Mouse (Mus musculus) hindbrain, embryonic 13.5 days (tissue): Measurements from ENCODE around the gene Ndufv2. TPM values are rescaled to one million over a fixed set of nuclear protein-coding genes. Genes with fewer than 3 reads are reported as not detected.
A peak's percentile ranks its signal among the peaks of the same experiment; 100 is the strongest.

Source experiments
- ATAC-seq: fragments of 200-750 bp; cut with Nextera tagmentation; 2 replicates; pipeline ENCODE4 v1.8.0; 2017; ENCODE audit warnings: moderate TSS enrichment; ENCODE audit not compliant: low FRiP score
- H3K27ac ChIP-seq: fragments of 300-500 bp; sonication (generic); 2 replicates; pipeline ENCODE4 v1.5.1; 2015; ENCODE audit warnings: inconsistent platforms, mild to moderate bottlenecking, moderate library complexity
- H3K27me3 ChIP-seq: fragments of 300-500 bp; sonication (generic); 2 replicates; pipeline ENCODE4 v1.6.1; 2015; ENCODE audit warnings: mild to moderate bottlenecking, inconsistent platforms
- H3K36me3 ChIP-seq: fragments of 300-500 bp; sonication (generic); 2 replicates; pipeline ENCODE4 v1.6.1; 2015; ENCODE audit warnings: mild to moderate bottlenecking, inconsistent platforms
- H3K4me1 ChIP-seq: fragments of 300-500 bp; sonication (generic); replicated peaks from 2 replicates; pipeline ENCODE4 v1.6.1; 2015; ENCODE audit warnings: inconsistent platforms
- H3K4me2 ChIP-seq: fragments of 300-500 bp; sonication (generic); 2 replicates; pipeline ENCODE4 v1.6.1; 2015; ENCODE audit warnings: inconsistent platforms, mild to moderate bottlenecking, moderate library complexity
- H3K4me3 ChIP-seq: fragments of 300-500 bp; sonication (generic); 2 replicates; pipeline ENCODE4 v1.5.1; 2015; ENCODE audit warnings: mild to moderate bottlenecking, inconsistent platforms
- H3K9ac ChIP-seq: fragments of 300-500 bp; sonication (generic); 2 replicates; pipeline ENCODE4 v1.6.1; 2015; ENCODE audit warnings: mild to moderate bottlenecking, inconsistent platforms
- H3K9me3 ChIP-seq: fragments of 300-500 bp; sonication (generic); 2 replicates; pipeline ENCODE4 v1.6.1; 2016; ENCODE audit warnings: inconsistent platforms
- WGBS: fragments of 180-500 bp; shearing (Covaris S2); methylation state at CpG from one replicate; pipeline ENCODE4 v1.1.7; 2015; 5-methylcytosine and 5-hydroxymethylcytosine counted together
- polyA plus RNA-seq: library from polyadenylated mRNA; unstranded; fragments of >200 nt; fragmentation: Nextera tagmentation; extraction: Ambion mirVana; gene quantifications from 2 replicates; pipeline ENCODE4 v1.2.1, GENCODE M21; 2015

The Ndufv2 gene
- 354 and 357 TPM in 2 replicates for polyA plus RNA-seq

- H3K4me1 ChIP-seq = peaks cover 17% of the 10 kb centered on the region
- no peaks in the 10 kb centered on the region for H3K27me3 ChIP-seq
- peak within 1 kb of the TSS; percentile 85 for H3K4me2 ChIP-seq
- peak within 1 kb of the TSS; percentile 92 for H3K9ac ChIP-seq
- no peaks in the 10 kb centered on the region for H3K9me3 ChIP-seq
- H3K36me3 ChIP-seq = no peaks in the 10 kb centered on the region
- peak within 1 kb of the TSS; percentile 69 for H3K4me3 ChIP-seq
- 2% methylated on average over 67 of the region's 67 CpGs for WGBS
- H3K27ac ChIP-seq = peak within 1 kb of the TSS; percentile 97
- ATAC-seq = peak; percentile 99
These were observed at the start of gene Ndufv2 for GRCm38 (mm10) chr17:66101380-66102330. Ndufv2 (minus strand) TSS chr17:66101559.

- Histone ChIP-seq H3K4me3 (no peak overlapping the region), H3K36me3 (peaks cover 54% of the 10 kb centered on the region)
- WGBS = over 99% methylated on average over 4 of the region's 4 CpGs
These were observed 29.9 kb upstream of the Ndufv2 start for GRCm38 (mm10) chr17:66131212-66131611.

GRCm38 (mm10) chr17:66130371-66130770 lies 29.0 kb upstream of the Ndufv2 start:
- Histone ChIP-seq H3K4me3 (no peak overlapping the region), H3K9ac (no peak overlapping the region), H3K27me3 (no peaks in the 10 kb centered on the region), H3K4me2 (no peak overlapping the region), H3K4me1 (no peaks in the 10 kb centered on the region), H3K27ac (no peak overlapping the region), H3K9me3 (no peaks in the 10 kb centered on the region), H3K36me3 (peaks cover 45% of the 10 kb centered on the region)
- 87% methylated on average over 9 of the region's 9 CpGs for WGBS
- no peak for ATAC-seq

More at GRCm38 (mm10) chr17:66131212-66131611, 29.9 kb upstream of the Ndufv2 start:
- no peaks in the 10 kb centered on the region for H3K4me1 ChIP-seq
- H3K27ac ChIP-seq = no peak overlapping the region
- H3K9me3 ChIP-seq = no peaks in the 10 kb centered on the region
- no peak for ATAC-seq
- H3K9ac ChIP-seq = no peak overlapping the region
- H3K27me3 ChIP-seq = no peaks in the 10 kb centered on the region
- no peak overlapping the region for H3K4me2 ChIP-seq

GRCm38 (mm10) chr17:66125211-66125610 lies 23.9 kb upstream of the Ndufv2 start:
- no peak for ATAC-seq
- Histone ChIP-seq H3K27ac (no peak overlapping the region), H3K9ac (0 out of 2 replicates have a peak overlapping the region, but pooled peaks have one; percentile 3), H3K36me3 (peaks cover 8% of the 10 kb centered on the region), H3K9me3 (no peaks in the 10 kb centered on the region), H3K4me1 (peaks cover 9% of the 10 kb centered on the region), H3K4me2 (no peak overlapping the region), H3K4me3 (no peak overlapping the region), H3K27me3 (no peaks in the 10 kb centered on the region)
- WGBS = 74% methylated on average over 5 of the region's 5 CpGs

GRCm38 (mm10) chr17:66123816-66124610 lies 22.7 kb upstream of the Ndufv2 start:
- Histone ChIP-seq H3K4me1 (peaks cover 9% of the 10 kb centered on the region), H3K9me3 (no peaks in the 10 kb centered on the region), H3K9ac (peak overlapping the region; percentile 78), H3K4me2 (peak overlapping the region; percentile 70), H3K27me3 (no peaks in the 10 kb centered on the region), H3K27ac (peak overlapping the region; percentile 52; the same call in 1 of the 2 replicates), H3K36me3 (peaks cover 18% of the 10 kb centered on the region), H3K4me3 (peak overlapping the region; percentile 76)
- WGBS = 3% methylated on average over 20 of the region's 20 CpGs
- peak; percentile 26 for ATAC-seq

- peak within 1 kb of the TSS; percentile 78 for H3K9ac ChIP-seq
- H3K36me3 ChIP-seq = peaks cover 26% of the 10 kb centered on the region
- H3K9me3 ChIP-seq = no peaks in the 10 kb centered on the region
- H3K4me2 ChIP-seq = peak within 1 kb of the TSS; percentile 70
- 5% methylated on average over 45 of the region's 45 CpGs for WGBS
- peak within 1 kb of the TSS; percentile 52; the same call in 1 of the 2 replicates for H3K27ac ChIP-seq
- H3K27me3 ChIP-seq = no peaks in the 10 kb centered on the region
- peak within 1 kb of the TSS; percentile 76 for H3K4me3 ChIP-seq
- ATAC-seq = peak; percentile 87
- H3K4me1 ChIP-seq = peaks cover 9% of the 10 kb centered on the region
These were observed 21.9 kb upstream of the Ndufv2 start, which contains the start of gene Ddx11 for GRCm38 (mm10) chr17:66123066-66123815. Ddx11 (plus strand) TSS chr17:66123520.

GRCm38 (mm10) chr17:66120701-66121100 lies 19.3 kb upstream of the Ndufv2 start:
- WGBS = 86% methylated on average over 1 of the region's 1 CpGs
- Histone ChIP-seq H3K36me3 (peaks cover 47% of the 10 kb centered on the region), H3K4me3 (no peak overlapping the region), H3K27ac (no peak overlapping the region), H3K27me3 (no peaks in the 10 kb centered on the region), H3K9me3 (no peaks in the 10 kb centered on the region), H3K4me2 (no peak overlapping the region), H3K4me1 (peaks cover 9% of the 10 kb centered on the region), H3K9ac (no peak overlapping the region)
- ATAC-seq = no peak

GRCm38 (mm10) chr17:66118991-66119390 lies 17.6 kb upstream of the Ndufv2 start:
- Histone ChIP-seq H3K27me3 (no peaks in the 10 kb centered on the region), H3K4me1 (peaks cover 4% of the 10 kb centered on the region), H3K9ac (no peak overlapping the region), H3K4me2 (no peak overlapping the region), H3K36me3 (peaks cover 65% of the 10 kb centered on the region), H3K4me3 (no peak overlapping the region), H3K27ac (no peak overlapping the region), H3K9me3 (no peaks in the 10 kb centered on the region)
- ATAC-seq = no peak
- WGBS = 92% methylated on average over 8 of the region's 8 CpGs

- no peak overlapping the region for H3K27ac ChIP-seq
- no peak for ATAC-seq
- 55% methylated on average over 4 of the region's 4 CpGs for WGBS
These were observed 10.8 kb upstream of the Ndufv2 start for GRCm38 (mm10) chr17:66112166-66112565.

GRCm38 (mm10) chr17:66111402-66111959 lies 10.1 kb upstream of the Ndufv2 start, which contains the start of gene Washc1:
Washc1 (plus strand) TSS chr17:66111545.
- no peaks in the 10 kb centered on the region for H3K27me3 ChIP-seq
- peak within 1 kb of the TSS; percentile 83 for H3K4me3 ChIP-seq
- no peaks in the 10 kb centered on the region for H3K9me3 ChIP-seq
- peak within 1 kb of the TSS; percentile 78 for H3K27ac ChIP-seq
- ATAC-seq = peak; percentile 97
- H3K4me2 ChIP-seq = peak within 1 kb of the TSS; percentile 68
- H3K36me3 ChIP-seq = peaks cover 29% of the 10 kb centered on the region
- peaks cover 21% of the 10 kb centered on the region for H3K4me1 ChIP-seq
- under 1% methylated on average over 41 of the region's 41 CpGs for WGBS
- peak within 1 kb of the TSS; percentile 86 for H3K9ac ChIP-seq

More at GRCm38 (mm10) chr17:66112166-66112565, 10.8 kb upstream of the Ndufv2 start:
- Histone ChIP-seq H3K4me2 (peak overlapping the region; percentile 68), H3K9ac (peak overlapping the region; percentile 86), H3K27me3 (no peaks in the 10 kb centered on the region), H3K9me3 (no peaks in the 10 kb centered on the region), H3K4me3 (peak overlapping the region; percentile 83), H3K4me1 (peaks cover 21% of the 10 kb centered on the region), H3K36me3 (peaks cover 36% of the 10 kb centered on the region)

- Histone ChIP-seq H3K9me3 (no peaks in the 10 kb centered on the region), H3K4me3 (peak overlapping the region; percentile 83), H3K4me1 (peaks cover 21% of the 10 kb centered on the region), H3K4me2 (peak overlapping the region; percentile 68), H3K36me3 (peaks cover 21% of the 10 kb centered on the region), H3K27ac (no peak overlapping the region), H3K9ac (peak overlapping the region; percentile 86), H3K27me3 (no peaks in the 10 kb centered on the region)
- peak; percentile 22; the same call in 1 of the 2 replicates for ATAC-seq
- 50% methylated on average over 6 of the region's 6 CpGs for WGBS
These were observed 9.4 kb upstream of the Ndufv2 start for GRCm38 (mm10) chr17:66110746-66111145.
